ENCODE assay signal across 8 mouse cellular contexts in genomic region chr2:179442191-179442540, GRCm38 (mm10). TPM values are rescaled to one million over a fixed set of nuclear protein-coding genes. Genes with fewer than 3 reads are reported as not detected.
DNase-seq lines count a peak whose midpoint lies in the region; ATAC-seq and TF ChIP-seq lines count a peak whose summit lies in the region.

TSS of gene Cdh4 (plus strand) at chr2:179442431.

- WGBS in hindbrain, embryonic 11.5 days, result 0% methylated on average over 20 of the region's 40 CpGs
- 1% methylated on average over 40 of the region's 40 CpGs for WGBS in lung, adult 2 months

- H3K4me2 ChIP-seq in hindbrain, embryonic 11.5 days (replicated peaks; ENCODE audit: low read depth, low read length), result peak within 1 kb of the TSS; percentile 92

- no peak for TF ChIP-seq CTCF in lung, adult 2 months (IDR thresholded peaks at IDR 0.05; ENCODE audit: insufficient read depth, low read length)

- H3K4me3 ChIP-seq in hindbrain, embryonic 11.5 days (ENCODE audit: low read depth, low read length), result peak within 1 kb of the TSS; percentile 59
- H3K4me3 ChIP-seq in lung, adult 2 months (replicated peaks; ENCODE audit: extremely low read depth, low read depth, low read length), result peak within 1 kb of the TSS; percentile 44

- ATAC-seq in frontal cortex, adult (ENCODE audit: low TSS enrichment), result peak; percentile 75
- ATAC-seq in hindbrain, embryonic 11.5 days (ENCODE audit: low FRiP score), result peak; percentile 91

- peaks cover 7% of the 10 kb centered on the region; the same call in 1 of the 2 replicates for H3K4me1 ChIP-seq in hindbrain, embryonic 11.5 days (replicated peaks; ENCODE audit: control insufficient read depth, insufficient read depth, low read length)
- peaks cover 5% of the 10 kb centered on the region for H3K4me1 ChIP-seq in lung, adult 2 months (ENCODE audit: control insufficient read depth, insufficient read depth, low read length)

- no peak for TF ChIP-seq POLR2A in lung, adult 2 months (IDR thresholded peaks at IDR 0.05; ENCODE audit: borderline replicate concordance, extremely low read depth, low read depth, low read length)

- no peaks in the 10 kb centered on the region for H3K36me3 ChIP-seq in hindbrain, embryonic 11.5 days (ENCODE audit: control insufficient read depth, insufficient read depth, low read length)

- H3K9ac ChIP-seq in hindbrain, embryonic 11.5 days (ENCODE audit: low read depth, low read length), result peak within 1 kb of the TSS; percentile 73

- peak; percentile 84 for DNase-seq in Muller cell, postnatal 12 days (ENCODE audit: inconsistent ontology term)
- DNase-seq in cerebellum, adult 18-20 months, result peak; percentile 85 to 94
- peak; percentile 88 for DNase-seq in hindbrain, embryonic 11.5 days (ENCODE audit: low spot score)
- peak in 1 of 2 experiments; percentile 52 for DNase-seq in layer of hippocampus, postnatal 10 days (ENCODE audit: low spot score in 2 of 2)
- no peak for DNase-seq in lung, adult 2 months
- DNase-seq in ovary, postnatal 36 days (ENCODE audit: low spot score), result peak; percentile 66
- DNase-seq in spleen, postnatal 36 days (ENCODE audit: low spot score in 2 of 2), result no peak

- H3K27ac ChIP-seq in hindbrain, embryonic 11.5 days (ENCODE audit: low read depth, low read length), result peak within 1 kb of the TSS; percentile 84

- H3K27me3 ChIP-seq in hindbrain, embryonic 11.5 days (ENCODE audit: control insufficient read depth, insufficient read depth, low read length), result peaks cover 8% of the 10 kb centered on the region

- H3K9me3 ChIP-seq in hindbrain, embryonic 11.5 days (ENCODE audit: control insufficient read depth, low read length), result no peaks in the 10 kb centered on the region

RNA-seq across cellular contexts. Expression of gene Cdh4, which starts in this region (rescaled TPM):
- polyA plus RNA-seq in hindbrain, embryonic 11.5 days (2014; fragmentation: Nextera tagmentation; extraction: Ambion mirVana), result 8.2 and 8.8 TPM in 2 replicates
- total RNA-seq in layer of hippocampus, postnatal 10 days (2021), result 10 to 100 TPM; 16.3 to 23.3 TPM
- polyA plus RNA-seq in lung, adult 2 months (2012; rRNA removed), result 2.0 and 2.7 TPM in 2 replicates

Comparison
In these comparisons a context has a peak if more than half of its experiments do, and no peak if none do; other contexts are left out.
1. DNase-seq: peak in Muller cell, postnatal 12 days (single experiment), cerebellum, adult 18-20 months (2 of 2), hindbrain, embryonic 11.5 days (single experiment) and ovary, postnatal 36 days (single experiment); none in lung, adult 2 months (single experiment) and spleen, postnatal 36 days (0 of 2).